8 mouse cellular contexts compared by ENCODE assay signal in the genomic region with DNA sequence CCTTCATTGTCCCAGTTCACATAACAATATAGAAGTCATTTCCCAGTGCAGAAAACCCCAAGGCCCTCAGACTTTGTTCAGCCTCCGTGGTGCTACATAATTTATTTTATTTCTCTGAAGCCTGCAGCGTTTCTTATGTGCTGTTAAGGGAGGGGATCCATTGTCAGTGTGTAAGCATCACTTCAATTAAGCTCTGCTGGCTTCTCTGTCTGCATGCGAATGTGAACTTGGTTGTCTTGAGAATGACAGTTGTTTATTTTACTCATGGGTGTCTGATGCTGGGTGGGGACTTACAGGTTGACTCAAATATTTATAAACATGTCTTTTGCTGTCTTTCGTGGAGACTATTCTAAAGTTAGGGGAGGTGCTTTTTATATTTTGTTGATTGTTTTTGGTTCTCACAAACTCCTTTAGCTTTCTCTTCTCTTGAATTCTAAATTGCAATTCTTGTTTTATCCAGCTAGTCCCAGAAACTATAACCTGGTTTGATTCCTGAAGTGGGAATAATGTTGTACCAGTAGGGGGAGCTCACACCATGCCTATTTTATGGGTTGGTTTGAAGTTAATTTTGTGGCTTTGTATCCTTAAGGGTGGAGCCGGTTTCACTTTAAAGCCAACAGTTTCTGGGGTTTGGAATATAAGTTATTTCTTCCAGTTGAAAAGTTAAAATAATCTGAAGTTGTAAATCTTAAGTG.
A peak's percentile ranks its signal among the peaks of the same experiment; 100 is the strongest.
DNase-seq lines count a peak whose midpoint lies in the region; ATAC-seq and TF ChIP-seq lines count a peak whose summit lies in the region.

No protein-coding gene starts in this region.

- TF ChIP-seq POLR2A in thymus, adult 2 months (IDR thresholded peaks at IDR 0.05; ENCODE audit: control insufficient read depth, extremely low read depth, insufficient read depth, low read length, poor library complexity), result no peak

- peak; percentile 68; the same call in 1 of the 2 replicates for ATAC-seq in forebrain, embryonic 15.5 days (replicated peaks)
- ATAC-seq in hindbrain, embryonic 13.5 days (ENCODE audit: low FRiP score), result peak; percentile 43; the same call in 1 of the 2 replicates

- no peak overlapping the region for H3K4me2 ChIP-seq in forebrain, embryonic 15.5 days (replicated peaks)
- no peak overlapping the region for H3K4me2 ChIP-seq in hindbrain, embryonic 13.5 days

- H3K27me3 ChIP-seq in thymus, adult 2 months (ENCODE audit: control insufficient read depth, insufficient read depth, low read length), result no peaks in the 10 kb centered on the region
- H3K27me3 ChIP-seq in forebrain, embryonic 15.5 days, result no peaks in the 10 kb centered on the region
- no peaks in the 10 kb centered on the region for H3K27me3 ChIP-seq in hindbrain, embryonic 13.5 days

- H3K4me1 ChIP-seq in thymus, adult 2 months (replicated peaks; ENCODE audit: control insufficient read depth, insufficient read depth, low read length), result no peaks in the 10 kb centered on the region
- H3K4me1 ChIP-seq in forebrain, embryonic 15.5 days, result no peaks in the 10 kb centered on the region
- H3K4me1 ChIP-seq in hindbrain, embryonic 13.5 days (replicated peaks), result no peaks in the 10 kb centered on the region

- no peak overlapping the region for H3K4me3 ChIP-seq in thymus, adult 2 months (ENCODE audit: control insufficient read depth, insufficient read depth, low read length)
- no peak overlapping the region for H3K4me3 ChIP-seq in forebrain, embryonic 15.5 days
- H3K4me3 ChIP-seq in hindbrain, embryonic 13.5 days, result no peak overlapping the region

- H3K36me3 ChIP-seq in thymus, adult 2 months (ENCODE audit: control insufficient read depth, insufficient read depth, low read length), result no peaks in the 10 kb centered on the region
- no peaks in the 10 kb centered on the region for H3K36me3 ChIP-seq in forebrain, embryonic 15.5 days
- H3K36me3 ChIP-seq in hindbrain, embryonic 13.5 days, result no peaks in the 10 kb centered on the region

- no peaks in the 10 kb centered on the region for H3K9me3 ChIP-seq in forebrain, embryonic 15.5 days
- no peaks in the 10 kb centered on the region for H3K9me3 ChIP-seq in hindbrain, embryonic 13.5 days

- peak; percentile 43 for DNase-seq in thymus, adult 2 months
- DNase-seq in thymus, adult 18-20 months, result no peak
- peak; percentile 70 to 77 for DNase-seq in cerebellum, adult 18-20 months
- peak; percentile 39 for DNase-seq in layer of hippocampus, adult 9-11 months
- peak; percentile 75 for DNase-seq in mesoderm, embryonic 11.5 days (ENCODE audit: low read depth, low spot score)
- peak; percentile 45 for DNase-seq in thymus, postnatal 25 days

- 55% methylated on average over 5 of the region's 5 CpGs for WGBS in thymus, adult 2 months
- WGBS in forebrain, embryonic 15.5 days, result 55% methylated on average over 5 of the region's 5 CpGs
- WGBS in hindbrain, embryonic 13.5 days, result 39% methylated on average over 5 of the region's 5 CpGs

- no peak overlapping the region for H3K9ac ChIP-seq in forebrain, embryonic 15.5 days (replicated peaks)
- no peak overlapping the region for H3K9ac ChIP-seq in hindbrain, embryonic 13.5 days

- H3K27ac ChIP-seq in thymus, adult 2 months (ENCODE audit: control insufficient read depth, insufficient read depth, low read length), result no peak overlapping the region
- no peak overlapping the region for H3K27ac ChIP-seq in forebrain, embryonic 15.5 days (replicated peaks)
- no peak overlapping the region for H3K27ac ChIP-seq in hindbrain, embryonic 13.5 days

- TF ChIP-seq CTCF in thymus, adult 2 months (IDR thresholded peaks at IDR 0.05; ENCODE audit: borderline replicate concordance, control insufficient read depth, extremely low read depth, insufficient read depth, low read length, poor library complexity), result no peak

Comparison
In these comparisons a context has a peak if more than half of its experiments do, and no peak if none do; other contexts are left out.
1. DNase-seq: peak in thymus, adult 2 months (single experiment), cerebellum, adult 18-20 months (2 of 2), layer of hippocampus, adult 9-11 months (single experiment), mesoderm, embryonic 11.5 days (single experiment) and thymus, postnatal 25 days (single experiment); none in thymus, adult 18-20 months (0 of 2).